Mouse (Mus musculus) lung, embryonic 14.5 days (tissue): ENCODE measurements at regions not wholly inside any gene's neighbourhood (a gene's known extent, or its start where the extent isn't known, plus 50 kb on each side); places are given as distances from the start of the nearest gene placed in this dataset.

Experiments
- ATAC-seq: fragments of 200-750 bp; cut with Nextera tagmentation; 2 replicates; pipeline ENCODE4 v1.8.0; 2017; ENCODE audit warnings: mild to moderate bottlenecking, moderate TSS enrichment, moderate library complexity; ENCODE audit not compliant: insufficient read depth
- DNase-seq: peaks from one replicate; pipeline ENCODE4 v3.0.0-alpha.2; 2015
- H3K27ac ChIP-seq: fragments of 300-500 bp; sonication (generic); 2 replicates; pipeline ENCODE4 v1.5.1; 2014; ENCODE audit warnings: low read depth, mild to moderate bottlenecking, moderate library complexity
- H3K27me3 ChIP-seq: fragments of 300-500 bp; sonication (generic); 2 replicates; pipeline ENCODE4 v1.6.1; 2014; ENCODE audit warnings: low read length, control low read depth; ENCODE audit not compliant: insufficient read depth
- H3K36me3 ChIP-seq: fragments of 300-500 bp; sonication (generic); 2 replicates; pipeline ENCODE4 v1.6.1; 2014; ENCODE audit warnings: control low read depth; ENCODE audit not compliant: insufficient read depth
- H3K4me1 ChIP-seq: fragments of 300-500 bp; sonication (generic); 2 replicates; pipeline ENCODE4 v1.6.1; 2014; ENCODE audit warnings: antibody characterized with exemption, control low read depth; ENCODE audit not compliant: insufficient read depth
- H3K4me2 ChIP-seq: fragments of 300-500 bp; sonication (generic); 2 replicates; pipeline ENCODE4 v1.6.1; 2014; ENCODE audit warnings: mild to moderate bottlenecking
- H3K4me3 ChIP-seq: fragments of 300-500 bp; sonication (generic); 2 replicates; pipeline ENCODE4 v1.5.1; 2014; ENCODE audit warnings: low read depth, low read length
- H3K9ac ChIP-seq: fragments of 300-500 bp; sonication (generic); 2 replicates; pipeline ENCODE4 v1.6.1; 2014
- H3K9me3 ChIP-seq: fragments of 300-500 bp; sonication (generic); 2 replicates; pipeline ENCODE4 v1.6.1; 2016; ENCODE audit warnings: low read depth, low read length, control low read depth
- CTCF ChIP-seq: IDR thresholded peaks from 2 replicates; pipeline ENCODE4 v1.5.1; 2016; ENCODE audit warnings: antibody characterized with exemption, low read depth
- WGBS: fragments of 180-500 bp; shearing (Covaris S2); extraction: QIAGEN DNeasy Blood & Tissue Kit; methylation state at CpG from one replicate; pipeline ENCODE4 v1.1.7; 2014; 5-methylcytosine and 5-hydroxymethylcytosine counted together

DNA sequence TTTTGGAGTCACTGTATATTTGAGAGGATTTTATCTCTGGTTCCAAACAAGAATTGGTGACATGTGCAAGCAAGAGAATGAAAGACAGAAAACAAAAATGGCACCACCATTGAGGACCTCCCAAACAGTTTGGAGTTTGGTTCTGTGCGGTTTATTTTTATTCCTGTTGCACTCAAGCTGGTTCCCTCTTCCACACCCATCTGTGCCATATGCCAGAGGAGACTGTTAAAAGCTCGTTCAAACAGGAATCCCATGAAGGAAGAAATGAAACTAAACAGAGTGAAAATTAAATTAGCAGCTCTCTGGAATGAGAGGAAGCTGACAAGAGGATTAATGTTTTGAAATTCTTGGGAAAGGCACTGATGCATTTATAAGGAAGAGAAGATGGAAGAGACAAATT, 521.0 kb upstream of the Flrt2 start:
- Histone ChIP-seq H3K4me2 (no peak overlapping the region), H3K9me3 (no peaks in the 10 kb centered on the region), H3K9ac (no peak overlapping the region), H3K4me1 (no peaks in the 10 kb centered on the region), H3K27me3 (no peaks in the 10 kb centered on the region), H3K4me3 (no peak overlapping the region), H3K27ac (no peak overlapping the region), H3K36me3 (no peaks in the 10 kb centered on the region)
- no peak for TF ChIP-seq CTCF
- 45% methylated on average over 2 of the region's 2 CpGs for WGBS
- DNase-seq (no peak), ATAC-seq (no peak)

- no peaks in the 10 kb centered on the region for H3K9me3 ChIP-seq
- ATAC-seq (no peak), DNase-seq (no peak)
- no peaks in the 10 kb centered on the region for H3K27me3 ChIP-seq
- no peaks in the 10 kb centered on the region for H3K36me3 ChIP-seq
- H3K4me3 ChIP-seq = no peak overlapping the region
- no peaks in the 10 kb centered on the region for H3K4me1 ChIP-seq
- WGBS = 79% methylated on average over 1 of the region's 1 CpGs
- no peak overlapping the region for H3K4me2 ChIP-seq
- H3K9ac ChIP-seq = no peak overlapping the region
- no peak overlapping the region for H3K27ac ChIP-seq
- TF ChIP-seq CTCF = no peak
These were observed 518.1 kb upstream of the Flrt2 start for GRCm38 (mm10) chr12:95173810-95174402.

GRCm38 (mm10) chr12:95202486-95202885, 489.5 kb upstream of the Flrt2 start:
- H3K4me2 ChIP-seq = no peak overlapping the region
- no peaks in the 10 kb centered on the region for H3K4me1 ChIP-seq
- H3K36me3 ChIP-seq = no peaks in the 10 kb centered on the region
- H3K9ac ChIP-seq = no peak overlapping the region
- no peak overlapping the region for H3K4me3 ChIP-seq
- H3K27ac ChIP-seq = no peak overlapping the region
- no peak for ATAC-seq
- 87% methylated on average over 8 of the region's 8 CpGs for WGBS
- H3K9me3 ChIP-seq = no peaks in the 10 kb centered on the region
- TF ChIP-seq CTCF = no peak
- no peaks in the 10 kb centered on the region for H3K27me3 ChIP-seq
- DNase-seq = no peak

GRCm38 (mm10) chr12:95205081-95205480, 486.9 kb upstream of the Flrt2 start:
- 81% methylated on average over 3 of the region's 3 CpGs for WGBS
- Histone ChIP-seq H3K36me3 (no peaks in the 10 kb centered on the region), H3K27ac (no peak overlapping the region), H3K27me3 (no peaks in the 10 kb centered on the region), H3K4me2 (no peak overlapping the region), H3K4me3 (no peak overlapping the region), H3K4me1 (no peaks in the 10 kb centered on the region), H3K9me3 (no peaks in the 10 kb centered on the region), H3K9ac (no peak overlapping the region)
- ATAC-seq = no peak
- DNase-seq = no peak
- TF ChIP-seq CTCF = no peak

GRCm38 (mm10) chr12:95239158-95239779, 452.8 kb upstream of the Flrt2 start:
- ATAC-seq (no peak), DNase-seq (no peak)
- Histone ChIP-seq H3K27me3 (no peaks in the 10 kb centered on the region), H3K4me3 (no peak overlapping the region), H3K4me2 (no peak overlapping the region), H3K9ac (no peak overlapping the region), H3K27ac (no peak overlapping the region), H3K36me3 (no peaks in the 10 kb centered on the region), H3K4me1 (no peaks in the 10 kb centered on the region), H3K9me3 (no peaks in the 10 kb centered on the region)
- TF ChIP-seq CTCF = no peak
- WGBS = 5% methylated on average over 3 of the region's 3 CpGs

DNA sequence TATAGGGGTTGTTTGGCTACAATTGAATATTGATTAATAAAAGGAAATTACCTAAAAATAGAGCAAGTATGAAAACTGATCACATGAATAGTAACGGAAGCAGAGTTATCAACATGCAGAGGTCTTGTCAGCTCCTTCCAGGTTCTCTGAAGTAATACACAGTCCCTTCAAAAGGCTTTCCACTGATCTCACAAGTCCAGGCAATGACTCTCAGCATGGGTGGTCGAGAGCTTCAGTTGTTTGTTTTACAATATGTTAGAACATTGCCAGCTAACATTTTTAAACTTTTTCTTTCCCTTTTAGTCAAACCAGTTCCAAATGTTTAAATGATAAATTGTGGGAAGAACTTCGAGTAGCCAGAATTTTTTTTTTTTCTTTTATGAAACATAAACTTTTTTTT, 424.8 kb upstream of the Flrt2 start:
- TF ChIP-seq CTCF = no peak
- DNase-seq = peak; percentile 77
- H3K27me3 ChIP-seq = no peaks in the 10 kb centered on the region
- 0 out of 2 replicates have a peak, but pooled peaks cover 3% of the 10 kb centered on the region for H3K9me3 ChIP-seq
- 17% methylated on average over 3 of the region's 3 CpGs for WGBS
- no peak overlapping the region for H3K4me2 ChIP-seq
- H3K4me1 ChIP-seq = no peaks in the 10 kb centered on the region
- no peak overlapping the region for H3K9ac ChIP-seq
- no peak overlapping the region for H3K4me3 ChIP-seq
- no peaks in the 10 kb centered on the region for H3K36me3 ChIP-seq
- peak; percentile 81 for ATAC-seq
- H3K27ac ChIP-seq = no peak overlapping the region

DNA sequence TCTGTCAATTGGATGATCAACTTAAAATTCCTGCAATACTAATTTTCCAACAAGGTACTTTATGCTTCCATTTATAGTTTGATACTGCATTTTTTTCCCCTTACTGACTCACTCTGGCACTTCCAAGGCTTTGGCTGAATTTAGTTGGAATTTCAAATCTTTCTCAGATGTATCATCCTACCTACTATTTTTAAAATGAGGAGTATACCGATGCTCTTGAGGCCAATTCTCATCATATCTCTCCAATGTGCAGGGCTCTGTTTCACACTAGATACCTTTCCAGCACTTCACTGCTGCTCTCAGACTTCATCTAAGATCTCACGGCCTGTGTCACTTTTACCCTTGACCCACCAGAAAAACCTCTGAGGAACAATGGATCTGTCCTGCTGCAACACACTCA, 386.6 kb upstream of the Flrt2 start:
- Histone ChIP-seq H3K4me1 (no peaks in the 10 kb centered on the region), H3K27me3 (no peaks in the 10 kb centered on the region), H3K9ac (no peak overlapping the region), H3K27ac (no peak overlapping the region), H3K36me3 (no peaks in the 10 kb centered on the region), H3K4me3 (no peak overlapping the region), H3K9me3 (no peaks in the 10 kb centered on the region), H3K4me2 (no peak overlapping the region)
- no peak for ATAC-seq
- TF ChIP-seq CTCF = no peak
- no peak for DNase-seq
- 80% methylated on average over 2 of the region's 2 CpGs for WGBS
